9 mouse cellular contexts compared by ENCODE assay signal in the genomic region with DNA sequence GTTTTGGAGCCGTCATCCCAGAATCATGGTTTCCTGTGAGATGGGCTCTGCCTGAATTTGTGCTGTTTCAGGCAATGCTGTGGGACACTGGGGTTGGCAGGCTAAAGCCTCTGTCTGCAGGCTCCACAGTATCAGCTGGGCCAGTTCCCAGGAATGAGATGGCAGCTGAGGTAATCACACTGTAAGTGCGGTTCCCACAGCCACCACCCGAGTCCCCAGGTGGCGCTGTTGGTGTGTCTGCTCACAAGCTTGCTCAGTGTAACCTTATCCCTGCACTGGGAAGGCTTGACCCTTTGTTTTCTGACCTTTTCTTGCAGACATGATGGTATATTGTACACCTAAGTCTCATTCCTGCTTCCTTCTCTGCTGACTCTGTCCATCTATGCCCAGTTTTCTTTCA. TPM values are rescaled to one million over a fixed set of nuclear protein-coding genes. Genes with fewer than 3 reads are reported as not detected.
DNase-seq lines count a peak whose midpoint lies in the region; ATAC-seq and TF ChIP-seq lines count a peak whose summit lies in the region.
"Had no signal": no experiment of that assay in that cellular context is flagged by ENCODE, and none has a peak within 500 bp of the region (broad histone marks: within the 10 kb centered on the region; RNA-seq: fewer than 3 reads in every experiment).

No protein-coding gene starts in this region.

- 20% methylated on average over 4 of the region's 4 CpGs for WGBS in forebrain, embryonic 10.5 days
- 13% methylated on average over 4 of the region's 4 CpGs for WGBS in intestine, embryonic 16.5 days
- 13% methylated on average over 4 of the region's 4 CpGs for WGBS in lung, adult 2 months

- H3K4me1 ChIP-seq in forebrain, embryonic 10.5 days = peaks cover 15% of the 10 kb centered on the region
- H3K4me1 ChIP-seq in intestine, embryonic 16.5 days (ENCODE audit: control insufficient read depth, insufficient read depth, low read length) = no peaks in the 10 kb centered on the region
- no peaks in the 10 kb centered on the region for H3K4me1 ChIP-seq in lung, adult 2 months (ENCODE audit: control insufficient read depth, insufficient read depth, low read length)
- H3K4me1 ChIP-seq: embryonic facial prominence, embryonic 13.5 days had no signal

- H3K9ac ChIP-seq in intestine, embryonic 16.5 days (ENCODE audit: low read depth, low read length) = no peak overlapping the region
- H3K9ac ChIP-seq: embryonic facial prominence, embryonic 13.5 days had no signal

- 0 out of 2 replicates have a peak, but pooled peaks cover 4% of the 10 kb centered on the region for H3K27me3 ChIP-seq in forebrain, embryonic 10.5 days (ENCODE audit: poor library complexity, severe bottlenecking)
- no peaks in the 10 kb centered on the region for H3K27me3 ChIP-seq in intestine, embryonic 16.5 days (replicated peaks; ENCODE audit: control insufficient read depth, insufficient read depth, low read length)
- H3K27me3 ChIP-seq: embryonic facial prominence, embryonic 13.5 days had no signal

- H3K4me3 ChIP-seq in forebrain, embryonic 10.5 days = no peak overlapping the region
- H3K4me3 ChIP-seq in intestine, embryonic 16.5 days (ENCODE audit: low read length) = no peak overlapping the region
- no peak overlapping the region for H3K4me3 ChIP-seq in lung, adult 2 months (replicated peaks; ENCODE audit: extremely low read depth, low read depth, low read length)
- H3K4me3 ChIP-seq: embryonic facial prominence, embryonic 13.5 days had no signal

- DNase-seq in lung, adult 18-20 months = peak; percentile 10 to 26
- no peak for DNase-seq in lung, postnatal 25 days (ENCODE audit: low spot score)
- peak; percentile 79 for DNase-seq in adrenal gland, postnatal 10 days
- DNase-seq in forebrain, embryonic 10.5 days (ENCODE audit: extremely low spot score, low spot score) = peak; percentile 56
- DNase-seq in lung, adult 2 months = peak; percentile 15
- peak; percentile 53 for DNase-seq in retina, postnatal 7 days (ENCODE audit: low read depth, low spot score)
- no peak for DNase-seq in urinary bladder, postnatal 25 days (ENCODE audit: low spot score)

- no peak overlapping the region for H3K27ac ChIP-seq in forebrain, embryonic 10.5 days
- no peak overlapping the region for H3K27ac ChIP-seq in intestine, embryonic 16.5 days (ENCODE audit: low read length)
- H3K27ac ChIP-seq: embryonic facial prominence, embryonic 13.5 days had no signal

- H3K9me3 ChIP-seq in forebrain, embryonic 10.5 days = no peaks in the 10 kb centered on the region
- H3K9me3 ChIP-seq in intestine, embryonic 16.5 days (ENCODE audit: control insufficient read depth, low read length) = no peaks in the 10 kb centered on the region
- H3K9me3 ChIP-seq: embryonic facial prominence, embryonic 13.5 days had no signal

- TF ChIP-seq CTCF in lung, adult 2 months (IDR thresholded peaks at IDR 0.05; ENCODE audit: insufficient read depth, low read length) = peak; percentile 66

- no peak overlapping the region for H3K4me2 ChIP-seq in intestine, embryonic 16.5 days (ENCODE audit: low read depth, low read length)
- H3K4me2 ChIP-seq: embryonic facial prominence, embryonic 13.5 days had no signal

- TF ChIP-seq POLR2A in lung, adult 2 months (IDR thresholded peaks at IDR 0.05; ENCODE audit: borderline replicate concordance, extremely low read depth, low read depth, low read length) = no peak

- H3K36me3 ChIP-seq in forebrain, embryonic 10.5 days (replicated peaks) = no peaks in the 10 kb centered on the region
- H3K36me3 ChIP-seq in intestine, embryonic 16.5 days (ENCODE audit: control insufficient read depth, insufficient read depth, low read length) = no peaks in the 10 kb centered on the region
- H3K36me3 ChIP-seq: embryonic facial prominence, embryonic 13.5 days had no signal

- peak; percentile 71 for ATAC-seq in intestine, embryonic 16.5 days

RNA-seq across cellular contexts. Expression of a gene that starts 24.5 kb away (rescaled TPM):
- total RNA-seq in adrenal gland, postnatal 10 days (2021) = 10 to 100 TPM; 67.5 to 67.8 TPM
- polyA plus RNA-seq in forebrain, embryonic 10.5 days (2016; fragmentation: Nextera tagmentation; extraction: Ambion mirVana) = 9.0 and 12.2 TPM in 2 replicates
- 2.6 and 2.8 TPM in 2 replicates for polyA plus RNA-seq in intestine, embryonic 16.5 days (2015; fragmentation: Nextera tagmentation; extraction: Ambion mirVana)
- polyA plus RNA-seq in lung, adult 2 months (2012; rRNA removed) = 31.3 and 46.6 TPM in 2 replicates

Comparison
In these comparisons a context has a peak if more than half of its experiments do, and no peak if none do; other contexts are left out.
1. DNase-seq: peak in lung, adult 18-20 months (2 of 2), adrenal gland, postnatal 10 days (single experiment), forebrain, embryonic 10.5 days (single experiment), lung, adult 2 months (single experiment) and retina, postnatal 7 days (single experiment); none in lung, postnatal 25 days (single experiment) and urinary bladder, postnatal 25 days (single experiment).